Mouse (Mus musculus) heart, postnatal 36 days (tissue): ENCODE measurements at regions not wholly inside any gene's neighbourhood (a gene's known extent, or its start where the extent isn't known, plus 50 kb on each side); places are given as distances from the start of the nearest gene placed in this dataset.
A peak's percentile ranks its signal among the peaks of the same experiment; 100 is the strongest.

Experiments used
- DNase-seq, 2 experiments: peaks; one replicate each; pipeline ENCODE4 v3.0.0; 2021 to 2022
- intact Hi-C: fragments of 180-260 bp; cut with DNase I; formaldehyde crosslinking; loops from one replicate; pipeline ENCODE4 v1.15.1; 2025

DNA sequence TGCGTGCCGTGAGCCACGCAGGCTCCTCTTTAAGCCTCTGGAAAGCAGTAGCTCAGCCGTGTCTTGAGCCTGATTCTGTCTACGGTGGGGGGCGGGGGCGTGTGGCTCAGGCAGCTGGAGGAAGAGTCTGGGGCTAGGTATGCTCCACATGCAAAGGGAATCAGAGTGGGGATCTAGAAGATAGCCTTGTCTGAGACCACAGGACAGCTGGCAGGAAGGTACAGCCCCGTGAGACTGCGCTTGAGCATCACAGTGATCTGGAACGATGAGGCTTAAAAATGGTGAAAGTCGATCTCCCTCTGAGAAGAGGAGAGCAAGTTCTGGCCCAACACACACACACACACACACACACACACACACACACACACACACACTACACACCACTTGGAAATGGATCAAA is 488.7 kb downstream of the Fam19a5 start:
- intact Hi-C loops = no loop called here
- DNase-seq = no peak

- intact Hi-C loops = no loop called here
- DNase-seq = no peak
These were observed 489.6 kb downstream of the Fam19a5 start for GRCm38 (mm10) chr15:88033725-88034124.

DNA sequence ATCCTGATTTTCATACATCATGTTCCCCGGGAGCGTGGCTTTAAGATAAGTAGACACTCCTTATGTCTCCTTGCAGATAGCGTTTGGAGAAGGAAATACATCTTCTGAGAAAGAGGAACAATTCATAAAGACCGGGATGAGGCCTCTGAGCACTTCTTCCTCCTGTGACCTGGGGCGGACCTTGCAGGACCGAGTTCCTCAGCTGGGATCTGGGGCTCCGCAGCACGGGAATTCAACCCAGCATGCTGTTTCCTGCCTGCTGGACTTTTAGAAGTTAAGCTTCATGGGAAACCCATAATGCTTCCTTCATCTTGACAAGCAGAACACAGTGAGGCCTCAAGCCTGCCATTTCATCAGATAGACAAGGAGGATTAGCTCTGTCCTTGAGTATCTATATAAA is 491.4 kb downstream of the Fam19a5 start:
- DNase-seq = no peak
- intact Hi-C loops = no loop called here

DNA sequence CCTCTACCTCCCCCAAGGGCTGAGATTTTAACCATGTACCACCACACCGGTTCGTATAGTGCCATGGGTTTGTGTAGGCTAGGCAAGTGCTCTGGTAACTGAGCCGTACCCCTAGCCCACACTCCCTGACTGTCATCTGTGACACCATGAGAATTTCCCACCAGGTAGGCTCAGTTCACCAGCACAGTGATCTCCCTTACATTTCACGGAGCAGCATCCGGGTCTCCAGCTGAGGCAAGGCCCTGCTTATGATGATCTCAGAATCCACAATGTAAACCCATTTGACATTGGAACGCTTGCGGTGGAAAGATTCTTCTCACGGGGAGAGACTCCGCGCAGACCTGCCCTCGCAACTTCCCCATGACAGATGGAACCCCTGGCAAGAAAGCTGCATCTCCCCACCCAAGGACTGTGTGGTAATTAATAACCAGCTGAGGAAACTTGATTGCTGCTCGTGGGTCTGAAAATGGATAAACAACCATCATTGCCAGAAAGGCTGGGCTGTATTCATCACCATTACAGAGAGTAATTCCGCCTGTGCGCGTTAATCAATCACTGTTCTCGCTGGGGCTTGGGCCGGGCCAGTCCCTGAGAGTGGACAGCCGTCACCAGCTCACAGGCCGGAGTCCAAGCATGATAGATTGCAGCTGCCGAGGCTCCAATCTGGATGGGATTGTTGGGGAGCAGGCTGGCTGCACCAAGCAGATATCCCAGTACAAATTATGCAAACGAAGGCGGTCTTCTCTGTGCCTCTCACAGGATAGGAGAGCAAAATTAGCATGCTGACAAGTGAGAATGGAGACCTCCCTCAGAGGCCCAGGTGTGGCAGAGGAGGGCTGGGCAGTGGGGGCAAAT is 492.3 kb downstream of the Fam19a5 start:
- no peak for DNase-seq
- intact Hi-C loops = no loop called here

GRCm38 (mm10) chr15:88037606-88038005 is 493.5 kb downstream of the Fam19a5 start:
- intact Hi-C loops = no loop called here
- no peak for DNase-seq

DNA sequence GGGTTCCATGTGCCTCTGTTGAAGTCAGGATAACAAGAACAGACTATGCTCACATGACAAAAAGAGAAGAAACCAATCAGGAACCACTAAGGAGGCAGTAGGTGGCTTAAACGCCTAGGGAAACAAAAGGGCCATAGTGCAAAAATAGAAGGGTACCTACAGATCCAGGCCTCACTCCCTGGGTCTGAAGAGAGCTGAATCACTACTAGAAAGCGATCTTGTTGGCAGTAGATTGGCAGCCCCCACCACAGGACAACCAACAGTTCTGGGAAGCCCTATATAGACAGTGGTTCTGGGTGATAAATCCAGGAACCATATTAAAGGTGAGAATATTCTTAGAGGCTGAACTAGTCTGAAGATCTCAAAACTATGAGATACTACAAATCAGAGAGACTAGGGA is 498.7 kb downstream of the Fam19a5 start:
- intact Hi-C loops = no loop called here

GRCm38 (mm10) chr15:88058071-88058470 is 514.0 kb downstream of the Fam19a5 start:
- intact Hi-C loops = no loop called here
- DNase-seq = no peak

More for the DNA sequence above, 498.7 kb downstream of the Fam19a5 start:
- no peak for DNase-seq

GRCm38 (mm10) chr15:88060935-88061334 is 516.8 kb downstream of the Fam19a5 start:
- intact Hi-C loops = no loop called here
- no peak for DNase-seq

- DNase-seq = no peak
- intact Hi-C loops = no loop called here
These were observed 518.9 kb downstream of the Fam19a5 start for GRCm38 (mm10) chr15:88063041-88063440.

GRCm38 (mm10) chr15:88068476-88068875 is 524.4 kb downstream of the Fam19a5 start:
- DNase-seq = no peak
- intact Hi-C loops = no loop called here

GRCm38 (mm10) chr15:88072676-88073075 is 527.4 kb upstream of the Zdhhc25 start:
- intact Hi-C loops = no loop called here
- DNase-seq = no peak

GRCm38 (mm10) chr15:88083911-88084310 is 516.2 kb upstream of the Zdhhc25 start:
- no peak for DNase-seq
- intact Hi-C loops = no loop called here

DNA sequence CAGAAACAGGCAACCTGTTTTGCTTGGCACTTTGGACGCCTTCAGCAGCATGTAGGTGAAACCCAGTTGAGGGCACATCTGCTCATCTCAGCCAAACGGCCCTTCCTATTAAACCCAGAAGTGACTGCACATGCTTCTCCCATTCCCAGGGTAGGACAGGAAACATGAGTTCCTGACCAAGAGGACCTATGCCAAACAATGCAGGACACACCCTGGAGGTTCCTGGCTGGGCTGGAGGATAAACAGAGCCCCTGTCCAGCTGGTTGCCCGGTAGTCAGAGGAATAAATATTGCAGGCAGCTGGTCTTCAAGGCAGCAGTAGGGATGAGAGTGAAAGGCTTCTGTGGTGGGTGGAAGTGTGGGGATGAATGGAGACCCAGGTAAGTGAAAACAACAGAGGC is 514.5 kb upstream of the Zdhhc25 start:
- intact Hi-C loops = no loop called here
- DNase-seq = peak in 1 of 2 experiments; percentile 1

GRCm38 (mm10) chr15:88089486-88089885 is 510.6 kb upstream of the Zdhhc25 start:
- intact Hi-C loops = no loop called here
- DNase-seq = no peak

DNA sequence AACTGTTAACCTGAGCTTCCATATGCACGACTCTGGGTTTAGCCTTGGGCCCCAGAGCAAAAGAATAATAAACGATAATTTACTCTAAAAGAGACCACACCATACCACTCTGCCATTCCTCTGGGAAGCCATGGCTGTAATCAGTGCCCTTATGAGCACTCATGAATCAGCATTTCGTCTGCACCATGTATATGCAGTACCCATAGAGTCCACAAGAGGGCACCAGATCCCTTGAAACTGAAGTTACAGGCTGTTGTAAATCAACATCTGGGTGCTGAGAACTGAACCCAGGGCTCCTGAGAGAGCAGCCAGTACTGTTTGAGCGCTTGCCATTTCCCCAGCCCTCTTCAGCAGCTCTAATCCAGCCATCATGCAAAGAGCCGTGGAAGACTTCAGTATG is 508.7 kb upstream of the Zdhhc25 start:
- DNase-seq = no peak

DNA sequence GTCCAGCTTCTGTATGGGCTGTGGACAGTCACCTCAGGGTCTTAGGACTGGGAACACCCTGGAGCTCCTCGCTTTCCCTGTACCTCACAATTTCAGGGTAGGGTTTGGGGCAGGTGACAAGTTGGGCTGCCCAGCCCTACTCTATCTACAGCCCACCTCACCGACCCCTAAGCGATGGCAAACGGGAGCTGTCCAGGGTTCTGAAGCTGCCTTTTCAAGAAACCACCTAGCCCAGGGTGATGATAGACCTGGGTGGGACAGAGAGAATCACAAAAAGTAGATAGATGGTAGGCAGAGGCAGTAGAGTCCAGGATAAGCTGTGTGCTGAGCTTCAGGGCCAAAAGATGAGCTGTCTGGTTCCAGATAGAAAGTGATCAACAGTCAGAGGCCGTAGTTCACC is 479.7 kb upstream of the Zdhhc25 start:
- intact Hi-C loops = no loop called here
- DNase-seq = no peak

More for the DNA sequence above, 508.7 kb upstream of the Zdhhc25 start:
- intact Hi-C loops = no loop called here

- intact Hi-C loops = no loop called here
- no peak for DNase-seq
These were observed 476.1 kb upstream of the Zdhhc25 start for GRCm38 (mm10) chr15:88123907-88124523.

GRCm38 (mm10) chr15:88146118-88146517 is 454.0 kb upstream of the Zdhhc25 start:
- intact Hi-C loops = no loop called here
- peak in 1 of 2 experiments; percentile 28 for DNase-seq

DNA sequence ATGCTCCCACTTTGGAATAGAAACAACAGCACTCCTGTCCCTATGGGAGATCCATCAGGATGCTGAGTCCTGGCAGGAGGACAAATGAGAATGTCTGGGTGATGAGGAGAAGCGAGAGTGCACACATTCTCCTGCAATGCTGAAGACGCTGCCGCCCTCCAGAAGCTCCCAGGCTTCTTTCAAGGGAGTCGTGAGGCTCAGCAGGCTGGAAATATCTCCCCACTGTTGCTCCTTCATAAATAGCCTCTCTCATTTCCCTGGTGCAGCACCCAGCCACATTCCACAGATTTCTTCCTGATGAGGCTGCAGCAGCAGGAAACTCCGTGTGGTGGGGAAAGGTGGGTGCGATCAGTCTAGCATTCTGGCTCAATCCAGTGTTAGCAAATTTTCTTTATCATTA is 448.9 kb upstream of the Zdhhc25 start:
- intact Hi-C loops = no loop called here
- no peak for DNase-seq

DNA sequence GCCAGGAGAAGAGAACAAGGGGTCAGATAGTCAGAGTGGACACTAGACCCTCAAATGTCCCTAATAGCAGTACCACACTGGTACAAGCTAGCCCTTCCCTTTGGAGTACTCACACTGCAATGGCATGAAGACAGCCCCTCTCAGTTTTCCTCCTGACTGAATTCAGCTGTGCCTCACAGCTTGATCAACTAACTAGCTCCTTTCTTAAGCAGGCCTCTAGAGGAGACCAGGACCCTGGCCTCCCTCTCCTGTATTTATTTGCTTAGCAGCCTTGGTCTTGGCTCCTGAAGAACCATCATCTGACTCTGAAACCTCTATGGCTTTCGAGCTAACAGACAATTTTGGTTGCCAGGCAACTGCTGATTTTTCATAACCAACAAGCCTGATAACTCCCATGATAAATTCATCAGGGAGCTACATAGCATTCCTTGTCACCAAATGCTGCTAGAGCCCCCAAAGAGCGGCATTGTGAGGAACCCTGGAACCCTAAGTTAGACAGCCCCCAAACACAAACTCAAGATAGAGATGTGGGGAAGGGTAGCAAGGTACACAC is 440.4 kb upstream of the Zdhhc25 start:
- no peak for DNase-seq
- intact Hi-C loops = no loop called here

DNA sequence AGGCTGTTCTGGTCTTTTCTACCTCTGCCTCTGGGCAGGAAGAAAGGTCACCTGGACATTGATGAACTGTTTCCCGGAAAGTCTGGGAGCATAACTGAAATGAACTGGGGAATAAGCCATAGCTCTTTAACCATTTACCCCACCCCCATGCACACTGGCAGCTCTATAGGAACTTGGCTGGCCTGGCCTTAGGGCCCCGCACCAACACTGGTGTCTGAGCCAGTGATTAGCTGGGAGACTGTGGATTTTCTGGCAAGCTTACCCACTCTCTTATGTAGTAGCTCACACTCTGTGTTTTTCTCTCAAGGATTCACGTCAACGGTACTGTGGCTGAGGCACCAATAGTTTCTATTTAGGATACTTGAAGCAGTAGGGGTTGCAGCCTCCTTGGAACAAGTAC is 439.8 kb upstream of the Zdhhc25 start:
- no peak for DNase-seq
- intact Hi-C loops = no loop called here

- intact Hi-C loops = no loop called here
- DNase-seq = no peak
These were observed 436.7 kb upstream of the Zdhhc25 start for GRCm38 (mm10) chr15:88163438-88163837.
